Mouse (Mus musculus) embryonic facial prominence, embryonic 15.5 days (tissue): ENCODE measurements around the gene Syce1l. TPM values are rescaled to one million over a fixed set of nuclear protein-coding genes. Genes with fewer than 3 reads are reported as not detected.
A peak's percentile ranks its signal among the peaks of the same experiment; 100 is the strongest.

Experiments used
- ATAC-seq: fragments of 200-750 bp; cut with Nextera tagmentation; 2 replicates; pipeline ENCODE4 v1.8.0; 2017; ENCODE audit warnings: low read depth, moderate TSS enrichment; ENCODE audit not compliant: insufficient number of reproducible peaks, low FRiP score, low TSS enrichment
- H3K27ac ChIP-seq: fragments of 300-500 bp; sonication (generic); replicated peaks from 2 replicates; pipeline ENCODE4 v1.5.1; 2015; ENCODE audit warnings: mild to moderate bottlenecking, inconsistent platforms
- H3K27me3 ChIP-seq: fragments of 300-500 bp; sonication (generic); 2 replicates; pipeline ENCODE4 v1.6.1; 2015; ENCODE audit warnings: inconsistent platforms
- H3K36me3 ChIP-seq: fragments of 300-500 bp; sonication (generic); 2 replicates; pipeline ENCODE4 v1.6.1; 2015; ENCODE audit warnings: mild to moderate bottlenecking, inconsistent platforms
- H3K4me1 ChIP-seq: fragments of 300-500 bp; sonication (generic); 2 replicates; pipeline ENCODE4 v1.6.1; 2015; ENCODE audit warnings: inconsistent platforms
- H3K4me2 ChIP-seq: fragments of 300-500 bp; sonication (generic); replicated peaks from 2 replicates; pipeline ENCODE4 v1.6.1; 2015; ENCODE audit warnings: mild to moderate bottlenecking, inconsistent platforms
- H3K4me3 ChIP-seq: fragments of 300-500 bp; sonication (generic); replicated peaks from 2 replicates; pipeline ENCODE4 v1.5.1; 2015; ENCODE audit warnings: mild to moderate bottlenecking, inconsistent platforms
- H3K9ac ChIP-seq: fragments of 300-500 bp; sonication (generic); 2 replicates; pipeline ENCODE4 v1.6.1; 2015; ENCODE audit warnings: inconsistent platforms
- H3K9me3 ChIP-seq: fragments of 300-500 bp; sonication (generic); replicated peaks from 2 replicates; pipeline ENCODE4 v1.6.1; 2016; ENCODE audit warnings: inconsistent platforms
- WGBS: fragments of 180-500 bp; shearing (Covaris S2); methylation state at CpG from one replicate; pipeline ENCODE4 v1.1.7; 2015; 5-methylcytosine and 5-hydroxymethylcytosine counted together
- polyA plus RNA-seq: library from polyadenylated mRNA; unstranded; fragments of >200 nt; fragmentation: Nextera tagmentation; extraction: Ambion mirVana; gene quantifications from 2 replicates; pipeline ENCODE4 v1.2.1, GENCODE M21; 2015

Gene Syce1l
- polyA plus RNA-seq, result not detected in 2 replicates

DNA sequence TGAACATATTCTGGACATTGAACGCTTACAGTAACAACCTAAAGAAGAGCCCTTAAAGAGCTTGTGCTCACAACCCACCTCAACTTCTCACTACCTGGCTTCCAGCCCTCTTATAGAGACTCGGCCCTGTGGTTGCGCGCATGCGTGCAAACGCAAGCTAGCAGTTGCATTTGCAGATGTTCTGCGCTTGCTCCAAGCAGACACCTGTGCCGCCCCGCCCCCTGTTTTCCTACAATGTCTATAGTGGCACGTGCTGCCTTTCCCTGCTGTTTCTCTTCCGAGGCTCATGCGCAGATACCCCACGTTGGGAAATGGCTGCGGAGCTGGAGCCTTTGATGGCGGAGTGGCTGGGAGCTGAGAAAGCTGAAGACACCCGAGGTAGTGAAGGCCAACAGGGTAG lies at the start of gene Syce1l:
TSS of gene Syce1l (plus strand) at position 288 of the 400 bp plus-strand sequence.
- no peaks in the 10 kb centered on the region for H3K9me3 ChIP-seq
- no peak within 1 kb of the TSS for H3K27ac ChIP-seq
- WGBS, result 91% methylated on average over 16 of the region's 16 CpGs
- no peak within 1 kb of the TSS for H3K4me2 ChIP-seq
- no peaks in the 10 kb centered on the region for H3K4me1 ChIP-seq
- H3K9ac ChIP-seq, result no peak within 1 kb of the TSS
- no peaks in the 10 kb centered on the region for H3K27me3 ChIP-seq
- H3K4me3 ChIP-seq, result no peak within 1 kb of the TSS
- ATAC-seq, result no peak
- peaks cover 41% of the 10 kb centered on the region for H3K36me3 ChIP-seq

DNA sequence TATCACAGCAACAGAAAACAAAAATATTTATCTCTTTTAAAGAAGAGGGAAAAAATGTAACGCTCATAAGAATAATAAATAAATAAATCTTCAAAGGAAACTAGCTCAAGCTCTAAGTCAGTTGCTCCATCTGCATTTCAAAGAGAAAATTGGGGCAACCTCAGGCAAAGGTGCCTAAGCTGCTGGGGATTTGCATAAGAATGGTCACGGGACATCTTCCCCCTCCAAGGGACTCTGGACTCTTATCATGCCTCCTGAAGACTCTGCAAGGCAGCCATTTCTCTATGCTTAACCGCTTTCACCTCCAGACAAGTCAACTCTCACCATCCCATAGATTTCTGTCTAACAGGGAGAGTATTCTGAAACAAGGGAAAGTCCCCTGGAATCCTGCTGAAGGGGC lies 44.6 kb upstream of the Syce1l start:
- H3K9me3 ChIP-seq, result no peaks in the 10 kb centered on the region
- H3K4me2 ChIP-seq, result no peak overlapping the region
- no peaks in the 10 kb centered on the region for H3K36me3 ChIP-seq
- no peak for ATAC-seq
- H3K9ac ChIP-seq, result no peak overlapping the region
- H3K27me3 ChIP-seq, result no peaks in the 10 kb centered on the region
- H3K27ac ChIP-seq, result no peak overlapping the region
- 54% methylated on average over 3 of the region's 3 CpGs for WGBS
- no peak overlapping the region for H3K4me3 ChIP-seq
- no peaks in the 10 kb centered on the region for H3K4me1 ChIP-seq

DNA sequence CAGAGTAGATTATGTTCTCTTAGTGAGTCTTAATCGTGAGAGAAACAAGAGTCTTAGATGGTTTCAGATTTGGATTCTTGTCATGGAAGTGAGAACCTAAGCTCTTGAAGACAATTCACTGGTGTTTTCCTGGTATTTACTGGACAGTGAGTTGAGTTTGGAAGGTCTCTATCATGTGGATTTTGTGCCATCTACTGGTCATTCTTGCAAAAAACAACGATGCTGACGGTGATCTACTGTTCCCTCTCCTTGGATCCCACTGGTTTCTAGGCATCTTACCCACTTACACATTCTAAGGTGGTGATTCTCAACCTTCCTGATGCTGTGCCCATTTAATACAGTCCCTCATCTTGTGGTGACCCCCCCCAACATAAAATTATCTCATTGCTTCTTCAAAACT lies 10.4 kb upstream of the Syce1l start:
- H3K27me3 ChIP-seq, result no peaks in the 10 kb centered on the region
- no peak overlapping the region for H3K4me2 ChIP-seq
- no peaks in the 10 kb centered on the region for H3K9me3 ChIP-seq
- H3K36me3 ChIP-seq, result no peaks in the 10 kb centered on the region
- H3K9ac ChIP-seq, result no peak overlapping the region
- H3K4me1 ChIP-seq, result peaks cover 18% of the 10 kb centered on the region
- no peak overlapping the region for H3K4me3 ChIP-seq
- 10% methylated on average over 3 of the region's 3 CpGs for WGBS
- H3K27ac ChIP-seq, result no peak overlapping the region
- ATAC-seq, result no peak

DNA sequence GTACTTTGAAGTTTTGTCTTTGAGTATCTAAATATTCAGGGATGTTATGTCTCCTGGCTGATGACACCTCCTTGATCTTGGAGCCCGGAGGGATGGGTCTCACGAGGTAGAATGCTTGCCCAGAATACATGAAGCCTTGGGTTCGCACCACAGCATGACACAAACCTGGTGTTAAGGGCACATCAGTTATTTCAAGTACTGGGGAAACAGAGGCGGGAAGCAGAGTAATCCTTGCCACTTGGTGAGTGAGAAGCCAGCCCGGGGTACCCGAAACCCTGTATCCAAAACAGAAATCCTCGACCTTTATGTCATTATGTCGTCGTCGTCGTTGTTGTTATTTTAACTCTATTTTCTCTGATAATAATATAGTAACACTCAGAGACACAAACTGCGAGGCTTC lies 8.9 kb upstream of the Syce1l start:
- 28% methylated on average over 12 of the region's 12 CpGs for WGBS
- Histone ChIP-seq H3K27ac (no peak overlapping the region), H3K9me3 (no peaks in the 10 kb centered on the region), H3K4me1 (peaks cover 18% of the 10 kb centered on the region), H3K4me3 (peak overlapping the region; percentile 78), H3K36me3 (peaks cover 9% of the 10 kb centered on the region; the same call in 1 of the 2 replicates), H3K27me3 (no peaks in the 10 kb centered on the region), H3K4me2 (peak overlapping the region; percentile 68), H3K9ac (peak overlapping the region; percentile 24)
- no peak for ATAC-seq

DNA sequence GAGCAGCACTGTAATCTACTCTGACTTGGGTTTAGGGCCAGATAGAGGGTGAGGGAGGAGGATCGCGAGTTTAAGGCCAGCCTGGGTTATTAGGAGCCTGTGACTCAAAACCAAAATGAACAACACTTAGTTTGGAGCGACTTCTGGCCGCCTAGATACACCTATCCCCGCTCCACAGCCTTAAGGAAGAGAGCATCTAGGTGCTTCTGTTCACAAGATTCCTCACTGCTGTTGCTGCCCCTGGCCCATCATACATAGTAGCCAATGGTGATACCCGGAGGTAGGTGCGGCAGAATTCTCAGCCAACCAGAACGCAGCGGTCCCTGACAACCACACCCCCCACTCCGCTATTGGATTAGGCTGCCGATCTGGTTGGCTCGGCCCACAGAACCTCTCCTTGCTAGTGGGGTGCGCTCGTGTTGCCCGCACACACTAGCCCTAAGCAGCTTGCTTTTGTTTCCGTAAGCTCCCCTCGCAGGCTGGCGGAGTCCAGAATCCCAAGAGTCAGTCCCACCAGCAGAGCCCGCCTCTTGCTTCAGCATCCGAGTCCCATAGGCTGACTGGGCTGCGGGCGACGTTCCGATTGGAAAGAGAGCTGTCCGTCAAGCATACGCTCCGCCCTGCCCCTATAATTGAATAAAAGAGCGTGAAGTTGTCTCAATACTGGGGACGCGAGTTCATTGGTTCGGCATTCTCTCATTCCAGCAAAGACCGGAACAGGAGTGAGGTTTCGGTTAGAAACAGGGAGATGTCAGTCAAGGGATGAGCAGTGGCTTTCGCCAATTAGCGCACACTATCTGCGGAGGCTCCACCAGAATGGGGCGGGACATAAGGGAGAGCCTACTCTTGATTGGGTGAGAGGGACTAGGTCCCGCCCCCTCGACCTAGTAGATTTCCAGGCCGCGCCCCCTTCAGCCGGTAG lies 8.1 kb upstream of the Syce1l start, which contains the start of gene Mon1b:
TSS of gene Mon1b (plus strand) at position 918 of the 922 bp plus-strand sequence.
- H3K4me2 ChIP-seq, result peak within 1 kb of the TSS; percentile 96
- H3K9ac ChIP-seq, result peak within 1 kb of the TSS; percentile 67
- peak; percentile 99 for ATAC-seq
- WGBS, result under 1% methylated on average over 42 of the region's 42 CpGs
- H3K36me3 ChIP-seq, result peaks cover 17% of the 10 kb centered on the region
- H3K4me1 ChIP-seq, result peaks cover 18% of the 10 kb centered on the region
- no peaks in the 10 kb centered on the region for H3K9me3 ChIP-seq
- peak within 1 kb of the TSS; percentile 96 for H3K27ac ChIP-seq
- H3K27me3 ChIP-seq, result no peaks in the 10 kb centered on the region
- H3K4me3 ChIP-seq, result peak within 1 kb of the TSS; percentile 78

DNA sequence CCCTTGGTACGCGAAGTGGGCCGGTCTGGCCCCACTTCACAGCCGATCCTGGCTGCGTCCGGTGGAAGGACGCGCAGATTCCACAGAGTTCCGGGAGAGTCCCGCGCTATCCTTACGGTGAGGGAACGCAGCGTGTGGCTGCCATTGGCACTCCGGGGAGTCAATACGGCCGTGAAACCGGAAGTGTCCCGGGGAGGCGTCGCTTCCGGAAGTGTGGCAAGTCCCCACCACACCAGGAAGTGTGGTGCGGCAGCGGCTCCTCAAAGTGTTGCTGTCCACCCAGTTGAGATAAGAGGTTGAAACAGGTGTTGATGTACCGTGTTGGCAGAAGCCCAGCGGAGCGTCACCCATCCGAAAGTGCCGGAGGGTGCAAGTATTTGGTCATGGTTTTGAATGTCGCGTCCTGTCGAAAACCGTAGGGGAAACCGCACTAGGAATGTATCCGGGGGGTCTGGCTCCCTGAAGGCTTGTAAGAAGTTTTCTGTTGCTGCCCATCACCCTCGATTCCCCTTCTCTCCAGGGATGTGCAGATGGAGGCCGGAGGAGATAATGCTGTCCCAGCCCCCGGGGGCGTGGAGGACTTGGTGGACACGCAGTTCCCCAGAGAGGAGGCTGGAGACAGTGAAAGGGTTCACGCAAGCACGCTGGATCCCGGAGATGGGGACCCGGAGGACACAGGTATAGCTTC lies 7.3 kb upstream of the Syce1l start:
- under 1% methylated on average over 44 of the region's 44 CpGs for WGBS
- Histone ChIP-seq H3K27ac (peak overlapping the region; percentile 96), H3K9ac (peak overlapping the region; percentile 67), H3K4me2 (peak overlapping the region; percentile 96), H3K4me3 (peak overlapping the region; percentile 78), H3K4me1 (peaks cover 18% of the 10 kb centered on the region), H3K9me3 (no peaks in the 10 kb centered on the region), H3K36me3 (peaks cover 21% of the 10 kb centered on the region), H3K27me3 (no peaks in the 10 kb centered on the region)
- peak; percentile 79 for ATAC-seq

DNA sequence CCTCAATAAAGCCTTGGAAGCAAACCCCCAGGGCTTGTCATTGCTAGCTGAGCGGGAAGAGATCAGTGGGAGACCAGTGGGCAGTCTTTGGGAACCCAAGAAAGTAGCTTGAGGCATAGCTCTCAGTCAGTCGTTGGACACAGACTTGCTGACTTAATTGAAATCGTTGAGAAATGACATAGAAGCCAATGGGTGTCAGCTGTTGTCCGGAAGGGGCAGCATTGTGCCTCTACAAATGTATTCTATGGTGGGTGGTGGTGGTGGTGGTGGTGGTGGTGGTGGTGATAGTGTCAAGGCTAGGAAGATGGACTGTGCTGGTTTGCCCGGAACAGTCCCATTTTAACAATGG lies 6.8 kb upstream of the Syce1l start:
- Histone ChIP-seq H3K4me2 (peak overlapping the region; percentile 96), H3K36me3 (peaks cover 22% of the 10 kb centered on the region), H3K4me3 (peak overlapping the region; percentile 78), H3K9me3 (no peaks in the 10 kb centered on the region), H3K27ac (no peak overlapping the region), H3K4me1 (peaks cover 18% of the 10 kb centered on the region), H3K9ac (peak overlapping the region; percentile 67), H3K27me3 (no peaks in the 10 kb centered on the region)
- WGBS, result 30% methylated on average over 5 of the region's 5 CpGs
- ATAC-seq, result no peak

DNA sequence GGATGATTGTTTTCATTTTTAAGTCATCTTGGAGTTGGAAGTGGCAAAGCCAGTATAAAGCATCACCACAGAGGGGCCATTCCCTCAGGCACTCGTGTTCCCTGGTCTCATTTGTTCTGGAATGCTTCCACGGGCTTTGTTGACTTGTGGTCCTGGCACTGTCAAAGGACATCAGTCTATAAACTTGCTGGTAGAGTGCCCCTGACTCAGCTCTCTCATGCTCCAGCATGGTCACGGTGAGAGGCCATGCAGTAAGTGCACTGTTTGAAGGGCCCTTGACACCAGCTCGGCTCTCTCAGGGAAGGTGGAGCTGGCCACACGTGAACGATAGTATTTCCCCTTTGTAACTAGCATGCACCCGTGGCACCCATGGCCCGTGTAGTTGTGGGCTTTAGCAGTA lies 2.7 kb upstream of the Syce1l start:
- no peak overlapping the region for H3K4me2 ChIP-seq
- no peaks in the 10 kb centered on the region for H3K9me3 ChIP-seq
- peaks cover 10% of the 10 kb centered on the region for H3K4me1 ChIP-seq
- no peak overlapping the region for H3K9ac ChIP-seq
- no peak overlapping the region for H3K27ac ChIP-seq
- H3K36me3 ChIP-seq, result peaks cover 41% of the 10 kb centered on the region
- H3K4me3 ChIP-seq, result no peak overlapping the region
- ATAC-seq, result no peak
- WGBS, result 80% methylated on average over 8 of the region's 8 CpGs
- no peaks in the 10 kb centered on the region for H3K27me3 ChIP-seq

DNA sequence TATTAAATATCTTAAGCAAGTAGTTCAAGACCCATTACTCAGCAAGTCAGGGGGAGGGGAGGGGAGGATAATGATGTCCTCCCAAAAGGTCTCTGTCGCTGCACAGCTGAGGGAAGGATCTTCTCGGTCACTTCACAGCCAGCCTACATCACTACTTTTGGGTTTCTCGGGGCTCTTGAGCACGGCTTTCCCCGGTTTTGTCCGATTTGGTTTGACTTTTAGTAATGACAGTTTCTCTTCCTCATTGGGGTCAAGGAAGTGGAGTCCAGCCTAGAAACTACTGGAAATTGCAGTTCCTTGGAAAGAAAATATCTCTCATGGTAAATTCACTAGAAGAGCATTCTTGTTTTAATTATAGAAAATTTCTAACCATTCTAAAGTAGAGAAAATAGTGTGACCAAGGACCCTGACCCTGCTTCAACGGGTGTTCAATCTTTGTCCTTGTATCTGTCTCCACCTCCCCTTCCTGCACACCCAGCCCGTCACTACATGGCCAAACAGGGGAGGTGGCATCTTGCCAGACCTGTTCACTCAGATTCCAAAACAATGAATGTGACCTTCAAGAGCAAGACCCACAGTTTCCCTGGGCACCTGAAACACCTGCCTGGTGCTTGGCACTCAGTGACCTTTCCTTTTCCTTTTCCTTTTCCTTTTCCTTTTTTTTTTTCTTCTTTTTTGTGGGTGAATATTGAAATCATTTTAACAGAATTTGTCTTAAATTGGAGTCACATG lies 632 bp downstream of the Syce1l start:
- no peak overlapping the region for H3K4me3 ChIP-seq
- no peaks in the 10 kb centered on the region for H3K9me3 ChIP-seq
- ATAC-seq, result no peak
- H3K4me1 ChIP-seq, result no peaks in the 10 kb centered on the region
- H3K36me3 ChIP-seq, result peaks cover 37% of the 10 kb centered on the region
- H3K27ac ChIP-seq, result no peak overlapping the region
- no peaks in the 10 kb centered on the region for H3K27me3 ChIP-seq
- no peak overlapping the region for H3K9ac ChIP-seq
- H3K4me2 ChIP-seq, result no peak overlapping the region
- WGBS, result 77% methylated on average over 8 of the region's 8 CpGs

DNA sequence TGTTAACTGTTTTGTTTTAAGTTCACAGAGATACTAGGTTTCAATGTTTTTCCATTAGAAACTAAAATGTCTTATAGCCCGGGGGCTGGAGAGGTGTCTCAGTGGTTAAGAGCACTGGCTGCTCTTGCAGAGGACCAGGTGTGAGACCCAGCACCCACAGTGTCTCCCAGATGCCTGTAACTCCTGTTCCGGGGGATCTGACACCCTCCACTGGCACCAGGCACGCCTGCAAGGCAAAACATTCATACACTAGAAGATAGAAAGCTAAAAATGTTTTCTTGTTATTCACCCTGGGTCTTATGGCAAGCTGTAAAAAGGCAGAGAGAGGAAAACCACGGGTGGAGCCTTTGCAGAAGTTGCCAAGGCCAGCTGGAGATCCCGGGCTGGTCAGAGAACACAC lies 2.2 kb downstream of the Syce1l start:
- no peak for ATAC-seq
- 59% methylated on average over 5 of the region's 5 CpGs for WGBS
- Histone ChIP-seq H3K36me3 (peaks cover 21% of the 10 kb centered on the region), H3K9me3 (no peaks in the 10 kb centered on the region), H3K4me3 (no peak overlapping the region), H3K4me1 (no peaks in the 10 kb centered on the region), H3K27ac (no peak overlapping the region), H3K27me3 (no peaks in the 10 kb centered on the region), H3K9ac (no peak overlapping the region), H3K4me2 (no peak overlapping the region)

DNA sequence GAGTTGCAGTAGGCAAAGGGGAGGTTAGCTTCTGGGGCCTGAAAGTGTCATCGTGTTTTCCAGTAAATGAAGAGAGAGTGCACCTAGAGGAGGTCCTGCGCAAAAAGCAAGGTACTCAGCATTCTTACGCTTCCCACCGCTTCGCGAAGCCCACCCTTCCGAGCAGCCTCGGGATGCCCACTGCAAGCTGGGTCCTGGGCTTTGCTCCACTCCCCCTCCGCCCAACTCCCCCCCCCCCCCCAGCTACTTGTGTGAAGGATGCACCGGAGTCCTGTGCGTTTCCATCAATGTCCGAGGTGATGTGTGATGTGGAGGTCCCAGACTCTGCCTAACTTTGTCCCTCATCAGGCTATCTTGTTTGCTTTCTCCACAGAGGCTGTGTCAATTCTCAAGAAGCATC lies 9.4 kb downstream of the Syce1l start:
- no peak overlapping the region for H3K9ac ChIP-seq
- H3K9me3 ChIP-seq, result no peaks in the 10 kb centered on the region
- no peaks in the 10 kb centered on the region; the same call in 1 of the 2 replicates for H3K27me3 ChIP-seq
- H3K4me2 ChIP-seq, result no peak overlapping the region
- H3K4me3 ChIP-seq, result no peak overlapping the region
- 87% methylated on average over 11 of the region's 12 CpGs for WGBS
- ATAC-seq, result no peak
- H3K36me3 ChIP-seq, result no peaks in the 10 kb centered on the region
- no peak overlapping the region for H3K27ac ChIP-seq
- no peaks in the 10 kb centered on the region for H3K4me1 ChIP-seq
